Mouse (Mus musculus): ENCODE measurements at regions not wholly inside any gene's neighbourhood (a gene's known extent, or its start where the extent isn't known, plus 50 kb on each side); places are given as distances from the start of the nearest gene placed in this dataset.

DNA sequence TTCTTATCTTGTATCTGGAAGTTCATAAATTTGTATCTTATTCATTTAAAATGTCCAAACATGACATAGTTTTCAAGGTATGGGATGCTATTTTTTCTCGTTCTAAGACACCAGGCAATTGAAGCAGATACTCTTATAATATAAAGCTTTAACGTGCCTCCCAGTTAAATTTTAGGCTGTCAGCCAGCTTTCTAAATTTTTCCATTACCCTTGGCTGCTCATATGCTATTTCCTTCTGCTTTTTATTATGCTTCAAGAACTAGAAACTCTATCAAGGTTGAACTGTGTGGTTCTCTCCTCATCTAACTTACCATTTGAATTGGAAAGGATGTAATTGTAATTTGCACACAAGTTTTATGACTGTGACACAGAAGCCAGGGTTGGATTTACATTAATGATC, 1324.1 kb downstream of the Zpld1 start:
- TF ChIP-seq POLR2A (IDR thresholded peaks at IDR 0.05; ENCODE audit: insufficient read length, low read depth) = no peak
- TF ChIP-seq MAX (IDR thresholded peaks at IDR 0.05; ENCODE audit: low read depth) = no peak
- TF ChIP-seq USF1 (IDR thresholded peaks at IDR 0.05; ENCODE audit: low read depth) = no peak
- no peak for TF ChIP-seq REST (IDR thresholded peaks at IDR 0.05; ENCODE audit: insufficient read depth, insufficient read length)
- TF ChIP-seq SRF (IDR thresholded peaks at IDR 0.05; ENCODE audit: control insufficient read depth, insufficient read length, low read depth) = no peak
- TF ChIP-seq CEBPB (IDR thresholded peaks at IDR 0.05; ENCODE audit: insufficient read depth, poor library complexity, severe bottlenecking) = no peak
- no peak for TF ChIP-seq E2F4 (IDR thresholded peaks at IDR 0.05; ENCODE audit: insufficient read depth)
- TF ChIP-seq MYOD1 (IDR thresholded peaks at IDR 0.05; ENCODE audit: control insufficient read depth in 1 of 3, insufficient read length in 2 of 3, low read depth in 2 of 3) = no peak
- TF ChIP-seq POLR2AphosphoS2 (IDR thresholded peaks at IDR 0.05; ENCODE audit: insufficient read length, low read depth) = no peak

Data from myocyte (in vitro differentiated cells).